Mouse (Mus musculus): ENCODE measurements at regions not wholly inside any gene's neighbourhood (a gene's known extent, or its start where the extent isn't known, plus 50 kb on each side); places are given as distances from the start of the nearest gene placed in this dataset.

GRCm38 (mm10) chr1:103762044-103762663 is 1006.2 kb upstream of the Cdh20 start:
- DNase-seq: no peak

DNA sequence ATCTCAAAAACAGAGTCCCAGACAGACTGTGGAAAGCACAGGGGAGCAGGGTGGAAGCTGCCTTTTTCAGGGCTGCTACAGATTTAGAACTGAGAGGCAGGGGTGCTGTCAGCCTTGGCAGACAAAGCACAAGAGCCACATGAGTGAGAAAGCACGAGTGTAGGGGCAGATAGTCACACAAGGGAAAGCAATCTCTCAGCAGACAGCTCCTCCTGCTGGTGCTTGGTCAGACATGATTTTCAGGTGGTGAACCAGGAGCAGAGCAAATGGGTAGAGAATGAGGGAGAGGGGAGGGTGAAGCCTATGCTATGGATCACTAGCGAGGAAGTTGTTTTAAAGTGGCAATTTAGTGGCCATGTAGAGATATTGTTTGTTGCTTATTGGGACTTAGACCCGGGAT is 1005.6 kb upstream of the Cdh20 start:
- DNase-seq: no peak

- no peak for DNase-seq
Observed at GRCm38 (mm10) chr1:103767315-103767714, 1001.0 kb upstream of the Cdh20 start.

- DNase-seq: no peak
Observed at GRCm38 (mm10) chr1:103784692-103785091, 983.6 kb upstream of the Cdh20 start.

DNA sequence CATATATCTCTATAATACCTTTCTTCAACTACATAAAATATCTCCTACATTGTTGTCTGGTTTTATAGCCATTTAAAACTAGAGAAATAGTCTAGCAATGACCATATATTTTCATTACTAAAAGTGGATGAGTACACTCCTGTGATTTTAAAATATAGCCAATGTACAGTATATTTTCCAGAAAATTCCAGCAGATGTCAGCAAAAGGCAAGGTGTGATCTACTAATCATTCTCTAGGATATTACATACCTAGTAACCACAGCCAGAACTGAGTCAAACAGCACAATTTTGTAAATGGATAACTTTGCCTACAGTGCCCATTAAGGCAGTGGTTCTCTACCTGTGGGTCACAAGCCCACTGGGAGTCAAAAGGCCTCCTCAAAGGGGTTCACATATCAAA is 972.0 kb upstream of the Cdh20 start:
- no peak for DNase-seq

DNA sequence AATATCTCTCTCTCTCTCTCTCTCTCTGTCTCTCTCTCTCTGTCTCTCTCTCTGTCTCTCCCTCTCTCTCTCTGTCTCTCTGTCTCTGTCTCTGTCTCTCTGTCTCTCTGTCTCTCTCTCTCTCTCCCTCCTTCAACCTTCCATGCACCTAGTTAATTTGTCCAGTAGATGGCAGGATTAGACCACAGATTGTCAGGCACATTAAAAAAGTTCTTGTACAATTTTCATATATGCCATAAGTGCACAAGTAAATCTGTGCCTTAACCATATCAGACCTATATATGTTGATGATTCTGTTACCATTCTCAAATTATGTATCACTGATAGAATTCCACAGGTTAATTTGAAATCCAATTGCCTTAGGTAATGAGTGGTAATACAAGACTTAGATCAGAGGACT is 969.0 kb upstream of the Cdh20 start:
- peak; percentile 7 for DNase-seq

DNA sequence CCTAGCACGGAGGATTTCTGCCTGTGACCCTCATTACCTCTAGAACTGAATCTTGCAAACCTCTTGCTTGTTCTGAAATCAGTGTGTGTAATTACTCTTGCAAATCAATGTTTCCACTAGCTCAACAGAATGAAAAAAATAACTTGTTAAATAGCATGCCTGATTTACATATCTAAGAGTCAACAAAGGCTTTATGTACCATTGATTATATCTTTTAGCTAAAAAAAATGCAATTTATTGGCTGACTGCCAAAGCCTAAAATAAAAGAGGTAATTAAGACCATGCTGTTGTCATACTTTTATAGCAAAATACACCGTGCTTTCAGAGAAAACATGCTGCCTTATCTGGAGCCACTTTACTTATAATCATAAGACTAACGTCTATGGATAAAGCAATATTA is 950.4 kb upstream of the Cdh20 start:
- DNase-seq: no peak
